Mouse (Mus musculus) gastrocnemius, postnatal 36 days (tissue): ENCODE measurements at regions not wholly inside any gene's neighbourhood (a gene's known extent, or its start where the extent isn't known, plus 50 kb on each side); places are given as distances from the start of the nearest gene placed in this dataset.
"Not testable (repeated sequence)": the region's sequence is repeated elsewhere in the genome, so short reads cannot be mapped to it uniquely, and the experiment has no call there.

Experiments
- DNase-seq, 2 experiments: peaks; one replicate each; pipeline ENCODE4 v3.0.0; 2022
- intact Hi-C: fragments of 180-260 bp; cut with DNase I; formaldehyde crosslinking; loops from one replicate; pipeline ENCODE4 v1.15.1; 2025

DNA sequence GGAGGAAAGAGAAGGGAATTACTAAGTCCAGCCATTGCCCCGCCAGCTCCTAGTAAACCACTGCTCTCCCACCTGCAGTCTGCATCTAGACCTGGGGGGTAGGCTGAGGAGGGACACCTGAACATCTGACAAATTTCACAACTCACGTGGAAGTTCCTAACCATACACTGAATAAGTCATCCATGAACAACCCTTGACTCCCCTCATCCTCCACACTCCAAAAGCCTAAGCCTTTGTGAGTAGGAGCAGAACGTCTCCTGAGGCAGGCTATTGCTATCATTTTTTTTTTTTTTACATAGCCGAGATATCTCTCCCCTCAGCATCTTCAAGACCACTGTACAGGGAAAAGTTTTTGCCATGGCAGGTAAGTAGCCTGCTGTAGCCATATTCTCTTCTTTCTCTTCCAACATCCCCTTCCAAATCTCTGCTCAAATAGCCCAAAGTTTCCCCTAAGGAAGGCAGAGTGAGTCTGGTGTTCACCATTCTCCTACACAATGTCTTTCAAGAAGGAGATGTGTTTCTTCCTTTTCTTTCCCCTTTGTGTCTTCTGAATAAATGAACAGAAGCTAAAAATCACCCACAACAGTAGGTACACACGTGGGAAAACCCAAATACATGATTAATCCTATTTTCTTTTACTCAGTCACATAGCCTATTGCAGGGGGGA, 109.7 kb downstream of the A730009L09Rik start:
- intact Hi-C loops = no loop called here

DNA sequence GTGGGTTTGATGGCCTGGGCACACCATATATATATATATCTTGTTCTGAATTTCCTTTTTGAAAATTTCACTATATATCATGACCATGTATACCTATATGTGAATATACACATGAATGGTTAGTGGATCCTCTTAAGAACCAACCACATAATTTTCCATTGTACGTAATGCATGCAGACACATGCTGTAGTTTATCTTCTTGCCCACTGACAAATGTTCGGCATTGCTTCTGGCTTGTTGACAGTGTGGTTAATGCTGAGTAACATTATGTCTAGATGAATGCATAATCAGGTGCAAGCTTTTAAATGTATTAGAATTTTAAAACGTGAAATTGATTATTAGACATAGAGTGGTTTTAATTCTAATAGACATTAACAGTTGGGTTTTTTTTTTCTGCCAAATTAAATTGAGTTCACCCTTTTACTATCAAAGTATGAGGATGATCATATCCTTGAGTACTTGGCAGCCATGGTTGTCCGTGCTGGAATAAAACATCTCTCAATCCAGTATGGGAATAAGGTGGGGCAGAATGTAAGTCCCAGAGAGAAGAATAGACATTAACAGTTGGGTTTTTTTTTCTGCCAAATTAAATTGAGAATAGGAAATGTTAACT, 110.3 kb downstream of the A730009L09Rik start:
- DNase-seq = no peak
- intact Hi-C loops = no loop called here

More for the DNA sequence above, 109.7 kb downstream of the A730009L09Rik start:
- DNase-seq = no peak

DNA sequence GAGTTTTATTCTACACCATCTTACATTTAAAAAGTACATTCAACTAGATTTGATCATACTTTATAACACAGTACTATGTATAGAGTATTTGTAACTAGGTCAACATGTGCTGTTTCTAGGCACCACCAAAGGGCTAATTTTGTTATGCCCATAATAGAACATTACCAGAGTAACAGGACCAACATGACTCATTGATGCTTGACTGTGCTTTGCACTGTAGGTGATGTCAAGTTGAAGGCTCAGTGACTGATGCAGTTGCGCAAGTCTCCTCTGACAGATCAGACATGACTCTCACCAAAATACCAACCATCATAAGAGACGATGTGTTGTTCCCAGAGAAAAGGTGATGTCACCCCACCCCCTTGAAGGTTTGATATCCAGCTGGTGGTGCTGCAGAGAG, 108.5 kb downstream of the Mrpl39 start:
- DNase-seq = no peak

DNA sequence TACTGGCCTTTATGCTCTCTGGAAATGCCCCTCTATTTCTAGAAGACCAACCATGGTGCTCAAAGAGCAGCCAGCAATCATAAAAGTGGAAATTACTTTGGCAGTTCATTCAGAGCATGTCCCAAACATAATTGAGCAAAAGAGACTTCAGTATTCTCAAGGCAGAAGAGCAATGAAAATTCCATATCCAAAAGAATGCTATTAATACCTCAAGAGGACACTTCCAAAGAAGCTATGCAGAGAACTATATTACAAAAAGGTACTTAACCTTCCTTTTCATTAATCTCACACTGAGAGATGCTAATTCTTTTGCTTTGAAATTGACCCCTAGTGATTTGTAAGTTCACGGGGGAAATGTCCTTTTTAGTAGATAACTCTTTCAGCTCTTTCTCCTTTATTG, 105.7 kb downstream of the Mrpl39 start:
- intact Hi-C loops = no loop called here
- no peak for DNase-seq

More for the DNA sequence above, 108.5 kb downstream of the Mrpl39 start:
- intact Hi-C loops = no loop called here

DNA sequence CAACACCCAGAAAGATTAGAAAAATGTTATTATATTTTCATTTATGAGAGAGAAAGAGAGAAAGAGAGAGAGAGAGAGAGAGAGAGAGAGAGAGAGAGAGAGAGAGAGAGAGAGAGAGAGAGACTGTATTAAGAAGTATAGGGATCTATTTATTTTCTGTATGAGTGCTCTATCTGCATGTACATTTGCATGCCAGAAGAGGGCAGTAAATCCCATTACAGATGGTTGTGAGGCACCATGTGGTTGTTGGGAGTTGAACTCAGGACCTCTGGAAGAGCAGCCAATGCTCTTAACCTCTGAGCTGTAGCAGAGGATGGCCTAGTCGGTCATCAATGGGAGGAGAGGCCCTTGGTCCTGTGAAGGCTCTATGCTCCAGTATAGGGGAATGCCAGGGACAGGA, 91.1 kb downstream of the Mrpl39 start:
- intact Hi-C loops, DNase-seq: not testable (repeated sequence)

DNA sequence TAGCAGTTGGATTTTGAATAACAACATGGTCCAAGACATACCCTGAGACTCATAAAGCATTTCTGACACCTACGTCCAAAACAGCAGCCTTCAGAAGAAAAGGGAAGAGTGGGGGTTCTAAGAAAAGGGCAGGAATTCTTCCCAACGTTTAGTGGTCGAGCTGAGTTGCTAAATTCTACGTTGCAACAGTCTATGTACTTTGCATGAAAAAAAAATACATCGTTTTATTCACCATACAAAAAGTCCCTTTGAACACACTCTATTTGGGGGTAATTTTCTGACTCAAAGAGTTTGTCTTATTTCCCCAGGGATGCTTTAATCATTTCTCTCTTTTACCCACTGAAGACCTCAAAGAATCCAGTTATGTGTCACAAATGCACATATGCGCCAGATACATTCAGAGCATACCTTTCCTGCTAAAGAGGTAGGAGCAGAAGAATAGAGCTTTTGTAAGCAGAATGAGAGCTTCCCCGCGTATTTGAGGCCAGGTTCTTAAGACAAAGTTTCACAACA, 89.3 kb downstream of the Mrpl39 start:
- no peak for DNase-seq
- intact Hi-C loops = no loop called here

DNA sequence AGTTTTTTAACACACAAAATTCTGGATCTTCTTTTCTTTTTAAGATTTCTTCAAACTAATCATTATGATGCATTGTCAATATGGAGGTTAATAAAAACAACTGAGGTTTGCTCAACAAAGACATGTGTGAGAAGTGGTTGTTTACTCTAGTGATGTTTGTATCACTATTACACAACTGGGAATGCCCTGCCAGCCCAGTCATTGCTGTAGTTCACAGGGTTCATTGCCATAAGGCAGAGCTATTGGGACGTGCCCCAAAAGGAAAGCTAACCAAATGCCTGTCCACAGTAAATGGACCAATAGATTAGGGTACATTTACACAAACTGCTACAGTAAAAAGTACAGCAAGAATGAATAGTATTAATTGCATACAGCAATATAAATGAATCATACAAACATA, 84.9 kb downstream of the Mrpl39 start:
- intact Hi-C loops = no loop called here
- no peak for DNase-seq

DNA sequence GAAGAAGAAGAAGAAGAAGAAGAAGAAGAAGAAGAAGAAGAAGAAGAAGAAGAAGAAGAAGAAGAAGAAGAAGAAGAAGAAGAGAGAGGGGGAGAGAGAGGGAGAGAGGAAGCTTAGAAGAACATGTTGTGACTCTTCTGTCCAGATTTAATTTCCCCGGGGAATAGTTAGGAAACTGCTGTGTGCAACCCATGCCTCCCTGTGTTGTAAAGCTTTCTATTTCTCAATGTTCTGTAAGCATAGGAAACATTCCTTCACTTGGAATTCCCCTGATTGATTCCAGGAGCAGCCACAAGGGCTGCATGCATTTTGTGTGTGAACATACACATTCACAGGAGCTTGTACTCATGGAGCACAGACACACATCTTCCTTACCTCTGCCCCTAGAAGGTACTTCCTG, 81.7 kb downstream of the Mrpl39 start:
- no peak for DNase-seq
- intact Hi-C loops = no loop called here

DNA sequence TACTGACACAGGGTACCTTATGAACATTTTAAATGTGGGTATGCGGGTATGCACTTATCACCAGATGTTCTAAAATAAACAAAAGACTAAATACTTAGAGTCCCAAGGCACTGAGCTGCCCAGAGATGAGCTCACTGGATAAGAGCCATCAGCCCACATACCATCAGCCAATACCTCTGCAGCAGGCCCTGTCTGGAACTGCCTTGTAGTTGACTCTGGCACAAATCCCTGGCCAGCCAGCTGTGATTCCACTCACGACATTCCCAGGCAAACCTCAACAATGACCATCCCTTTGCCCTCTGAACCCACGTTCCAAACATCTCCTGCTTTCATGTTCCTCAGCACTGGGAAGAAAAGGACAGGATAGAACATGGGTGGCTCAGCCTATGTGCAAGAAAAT, 73.7 kb downstream of the Mrpl39 start:
- intact Hi-C loops = no loop called here
- DNase-seq = no peak

DNA sequence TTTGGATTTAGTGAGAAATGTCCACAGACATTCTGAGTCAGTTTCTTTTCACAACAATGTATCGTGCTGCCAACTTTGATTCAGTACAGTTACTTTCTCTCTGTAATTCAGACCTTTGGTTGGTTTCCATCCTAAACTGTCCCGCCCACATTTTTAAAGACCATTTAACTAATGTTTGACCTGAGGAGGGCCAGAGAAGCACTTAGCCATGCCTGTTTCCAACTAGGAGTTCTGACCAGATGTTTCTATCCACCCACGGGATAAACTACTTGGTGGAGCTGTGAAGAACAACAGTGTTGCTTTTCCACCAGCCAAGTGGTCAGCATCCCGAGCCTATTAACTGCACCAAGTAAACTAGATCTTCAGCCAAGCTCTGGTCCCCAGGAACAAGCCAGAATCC, 72.0 kb downstream of the Mrpl39 start:
- no peak for DNase-seq
- intact Hi-C loops = no loop called here
